Mouse (Mus musculus) MEL (cell line): ENCODE results near the gene Xk. TPM values are rescaled to one million over a fixed set of nuclear protein-coding genes. Genes with fewer than 3 reads are reported as not detected.

Experiments used
- DNase-seq: peaks from one replicate; pipeline ENCODE4 v3.0.0; 2011; ENCODE audit warnings: low read depth, low spot score
- H3K27ac ChIP-seq: 2 replicates; pipeline ENCODE4 v1.5.1; 2012; ENCODE audit warnings: low read depth, mild to moderate bottlenecking, control low read depth, low read length, moderate library complexity; ENCODE audit not compliant: control insufficient read depth
- H3K27me3 ChIP-seq, 2 experiments: fragments of 150-350 bp in 1 of 2; sonication (generic) in 1 of 2; 2 replicates each; pipeline ENCODE4 v1.6.1; 2012; ENCODE audit warnings: low read length in 2 of 2, mild to moderate bottlenecking in 2 of 2, improper control_type of control experiment in 1 of 2, moderate library complexity in 1 of 2; ENCODE audit not compliant: insufficient read depth in 2 of 2, control insufficient read depth in 1 of 2
- H3K36me3 ChIP-seq, 2 experiments: 2 replicates each; pipeline ENCODE4 v1.6.1; 2012 to 2014; ENCODE audit warnings: low read length in 2 of 2, improper control_type of control experiment in 1 of 2, inconsistent platforms in 1 of 2, mild to moderate bottlenecking in 1 of 2; ENCODE audit not compliant: insufficient read depth in 2 of 2, control insufficient read depth in 1 of 2
- H3K4me1 ChIP-seq, 2 experiments: fragments of 150-350 bp in 1 of 2; sonication (generic) in 1 of 2; 2 replicates each; pipeline ENCODE4 v1.6.1; 2012; ENCODE audit warnings: low read length in 2 of 2, improper control_type of control experiment in 1 of 2, mild to moderate bottlenecking in 1 of 2; ENCODE audit not compliant: insufficient read depth in 2 of 2, control insufficient read depth in 1 of 2
- H3K4me3 ChIP-seq, 2 experiments: fragments of 150-350 bp in 1 of 2; sonication (generic) in 1 of 2; 2 replicates each; pipeline ENCODE4 v1.5.1; 2012; ENCODE audit warnings: low read depth in 2 of 2, low read length in 2 of 2, mild to moderate bottlenecking in 2 of 2, moderate library complexity in 2 of 2, control low read depth in 1 of 2, improper control_type of control experiment in 1 of 2; ENCODE audit not compliant: control insufficient read depth in 1 of 2, insufficient read depth in 1 of 2
- H3K79me2 ChIP-seq: 2 replicates; pipeline ENCODE4 v1.6.1; 2012; ENCODE audit warnings: mild to moderate bottlenecking, low read length, moderate library complexity; ENCODE audit not compliant: control insufficient read depth, poor library complexity, insufficient read depth
- H3K9ac ChIP-seq: 2 replicates; pipeline ENCODE4 v1.6.1; 2012; ENCODE audit warnings: low read depth, mild to moderate bottlenecking, control low read depth, low read length, moderate library complexity; ENCODE audit not compliant: control insufficient read depth, poor library complexity, severe bottlenecking
- H3K9me3 ChIP-seq: fragments of 150-350 bp; sonication (generic); replicated peaks from 2 replicates; pipeline ENCODE4 v1.6.1; 2012; ENCODE audit warnings: mild to moderate bottlenecking, low read length, improper control_type of control experiment, moderate library complexity; ENCODE audit not compliant: insufficient read depth
- BHLHE40 ChIP-seq: IDR thresholded peaks from 2 replicates; pipeline ENCODE4 v1.6.1; 2012; ENCODE audit warnings: low read depth, mild to moderate bottlenecking, inconsistent platforms, low read length, improper control_type of control experiment, borderline replicate concordance
- CHD1 ChIP-seq: IDR thresholded peaks from 2 replicates; pipeline ENCODE4 v1.6.1; 2012; ENCODE audit warnings: low read depth, mild to moderate bottlenecking, inconsistent platforms, low read length, improper control_type of control experiment
- CHD2 ChIP-seq: IDR thresholded peaks from 2 replicates; pipeline ENCODE4 v1.6.1; 2011; ENCODE audit warnings: low read length, improper control_type of control experiment
- ELF1 ChIP-seq: IDR thresholded peaks from 2 replicates; pipeline ENCODE4 v1.6.1; 2014; ENCODE audit warnings: low read depth, mild to moderate bottlenecking, inconsistent platforms, low read length, improper control_type of control experiment, moderate library complexity
- EP300 ChIP-seq, 2 experiments: IDR thresholded peaks; 2 replicates each; pipeline ENCODE4 v1.6.1; 2011; ENCODE audit warnings: improper control_type of control experiment in 2 of 2, low read length in 2 of 2, low read depth in 1 of 2, mild to moderate bottlenecking in 1 of 2
- ETS1 ChIP-seq: IDR thresholded peaks from 2 replicates; pipeline ENCODE4 v1.6.1; 2012; ENCODE audit warnings: low read depth, mild to moderate bottlenecking, inconsistent platforms, low read length, improper control_type of control experiment, moderate library complexity
- GABPA ChIP-seq: IDR thresholded peaks from 2 replicates; pipeline ENCODE4 v1.6.1; 2012; ENCODE audit warnings: low read depth, mild to moderate bottlenecking, inconsistent platforms, low read length, improper control_type of control experiment, moderate library complexity
- GATA1 ChIP-seq: IDR thresholded peaks from 2 replicates; pipeline ENCODE4 v1.6.1; 2011; ENCODE audit warnings: low read depth, low read length, improper control_type of control experiment
- MYB ChIP-seq: IDR thresholded peaks from 2 replicates; pipeline ENCODE4 v1.6.1; 2011; ENCODE audit warnings: mild to moderate bottlenecking, low read depth, low read length, improper control_type of control experiment
- MYC ChIP-seq: IDR thresholded peaks from 2 replicates; pipeline ENCODE4 v1.6.1; 2011; ENCODE audit warnings: low read depth, mild to moderate bottlenecking, low read length, improper control_type of control experiment, moderate library complexity
- POLR2A ChIP-seq, 2 experiments: IDR thresholded peaks; 2 replicates each; pipeline ENCODE4 v1.6.1; 2011 to 2012; ENCODE audit warnings: low read length in 2 of 2, mild to moderate bottlenecking in 2 of 2, control low read depth in 1 of 2, improper control_type of control experiment in 1 of 2, low read depth in 1 of 2, moderate library complexity in 1 of 2; ENCODE audit not compliant: control insufficient read depth in 1 of 2, insufficient read depth in 1 of 2, poor library complexity in 1 of 2
- POLR2AphosphoS2 ChIP-seq: IDR thresholded peaks from 2 replicates; pipeline ENCODE4 v1.6.1; 2011; ENCODE audit warnings: low read length, improper control_type of control experiment
- RAD21 ChIP-seq: IDR thresholded peaks from 2 replicates; pipeline ENCODE4 v1.6.1; 2011; ENCODE audit warnings: mild to moderate bottlenecking, low read depth, low read length, improper control_type of control experiment
- RCOR1 ChIP-seq: IDR thresholded peaks from 2 replicates; pipeline ENCODE4 v1.6.1; 2012; ENCODE audit warnings: low read depth, mild to moderate bottlenecking, inconsistent platforms, low read length, improper control_type of control experiment
- TBP ChIP-seq: IDR thresholded peaks from 2 replicates; pipeline ENCODE4 v1.8.0; 2011; ENCODE audit warnings: low read depth, low read length, improper control_type of control experiment
- TCF12 ChIP-seq: IDR thresholded peaks from 2 replicates; pipeline ENCODE4 v1.6.1; 2014; ENCODE audit warnings: low read depth, mild to moderate bottlenecking, inconsistent platforms, low read length, improper control_type of control experiment, moderate library complexity
- ZNF384 ChIP-seq: IDR thresholded peaks from 2 replicates; pipeline ENCODE4 v1.6.1; 2012; ENCODE audit warnings: low read depth, mild to moderate bottlenecking, inconsistent platforms, low read length, improper control_type of control experiment
- polyA plus RNA-seq, 2 experiments: library from polyadenylated mRNA; stranded (reverse) in 1 of 2; unstranded in 1 of 2; fragments of >175 nt in 1 of 2; fragments of >200 nt in 1 of 2; gene quantifications; 2 replicates each; pipeline versions ENCODE4 v1.2.1 to v1.2.4; 2012; ENCODE audit warnings: low replicate concordance in 2 of 2, low read depth in 1 of 2; ENCODE audit not compliant: insufficient read length in 2 of 2, insufficient read depth in 1 of 2, missing spikeins in 1 of 2
- total RNA-seq: library from RNA; depleted of rRNA; stranded (reverse); fragments of 300-350 nt; gene quantifications from 2 replicates; pipeline ENCODE4 v1.2.3, GENCODE M21; 2012

Gene Xk
- total and polyA plus RNA-seq, 3 experiments, result 11.1 to 36.6 TPM; not detected in 1

- Histone ChIP-seq H3K9me3 (no peaks in the 10 kb centered on the region), H3K4me3 (no peak overlapping the region), H3K4me1 (peaks cover 12 to 21% of the 10 kb centered on the region in 2 experiments), H3K79me2 (no peaks in the 10 kb centered on the region), H3K9ac (no peak overlapping the region), H3K27ac (no peak overlapping the region), H3K36me3 (peaks cover 0 to 32% of the 10 kb centered on the region in 2 experiments; a peak in 2 of 4 replicates), H3K27me3 (no peaks in the 10 kb centered on the region)
- peak; percentile 34 for DNase-seq
- TF ChIP-seq RCOR1 (peak; percentile 68), ETS1 (peak; percentile 88), MYC (no peak), GATA1 (peak; percentile 84), POLR2A (IDR thresholded peaks at IDR 0.05; ENCODE audit: control insufficient read depth in 1 of 2, insufficient read depth in 1 of 2, low read depth in 1 of 2, low read length in 2 of 2, poor library complexity in 1 of 2) (no peak), POLR2AphosphoS2 (no peak), ZNF384 (peak; percentile 92), EP300 (IDR thresholded peaks at IDR 0.05; ENCODE audit: low read depth in 1 of 2, low read length in 2 of 2) (peak; percentile 39 to 73; a peak in 3 of 4 replicates), TCF12 (peak; percentile 58; the same call in 1 of the 2 replicates)
Observed at GRCm38 (mm10) chrX:9257831-9258230, 14.7 kb upstream of the Xk start.

- H3K27me3 ChIP-seq, result no peaks in the 10 kb centered on the region
- H3K9ac ChIP-seq, result no peak overlapping the region
- no peak for TF ChIP-seq BHLHE40
- no peak for TF ChIP-seq ZNF384
- TF ChIP-seq MYB, result no peak
- no peak for TF ChIP-seq TCF12
- no peak for TF ChIP-seq GABPA
- TF ChIP-seq RAD21, result no peak
- TF ChIP-seq TBP, result peak; percentile 89
- TF ChIP-seq RCOR1, result peak; percentile 33; the same call in 1 of the 2 replicates
- TF ChIP-seq MYC, result no peak
- TF ChIP-seq CHD1, result no peak
- no peak for TF ChIP-seq EP300 (IDR thresholded peaks at IDR 0.05; ENCODE audit: low read depth in 1 of 2, low read length in 2 of 2)
- no peak overlapping the region for H3K27ac ChIP-seq
- no peaks in the 10 kb centered on the region for H3K79me2 ChIP-seq
- H3K9me3 ChIP-seq, result no peaks in the 10 kb centered on the region
- peaks cover 12 to 18% of the 10 kb centered on the region in 2 experiments for H3K4me1 ChIP-seq
- H3K36me3 ChIP-seq, result peaks cover 0 to 27% of the 10 kb centered on the region in 2 experiments; a peak in 2 of 4 replicates
- peak; percentile 71 for DNase-seq
- H3K4me3 ChIP-seq, result no peak overlapping the region
Observed at GRCm38 (mm10) chrX:9259267-9259666, 13.3 kb upstream of the Xk start.

GRCm38 (mm10) chrX:9271112-9271511 is 1.4 kb upstream of the Xk start:
- TF ChIP-seq CHD2 (no peak), ELF1 (no peak), POLR2AphosphoS2 (no peak), TCF12 (no peak), POLR2A (IDR thresholded peaks at IDR 0.05; ENCODE audit: control insufficient read depth in 1 of 2, insufficient read depth in 1 of 2, low read depth in 1 of 2, low read length in 2 of 2, poor library complexity in 1 of 2) (no peak)
- H3K4me3 ChIP-seq, result no peak overlapping the region; a peak in 2 of 4 replicates
- peaks cover 28% of the 10 kb centered on the region for H3K79me2 ChIP-seq
- peaks cover 9 to 15% of the 10 kb centered on the region in 2 experiments; a peak in 3 of 4 replicates for H3K4me1 ChIP-seq
- DNase-seq, result no peak
- no peaks in the 10 kb centered on the region for H3K9me3 ChIP-seq
- no peak overlapping the region for H3K27ac ChIP-seq
- H3K27me3 ChIP-seq, result no peaks in the 10 kb centered on the region
- peaks cover 0 to 18% of the 10 kb centered on the region in 2 experiments; a peak in 3 of 4 replicates for H3K36me3 ChIP-seq
- H3K9ac ChIP-seq, result no peak overlapping the region; the same call in 1 of the 2 replicates
